16 mouse cellular contexts compared by ENCODE assay signal in the genomic region with DNA sequence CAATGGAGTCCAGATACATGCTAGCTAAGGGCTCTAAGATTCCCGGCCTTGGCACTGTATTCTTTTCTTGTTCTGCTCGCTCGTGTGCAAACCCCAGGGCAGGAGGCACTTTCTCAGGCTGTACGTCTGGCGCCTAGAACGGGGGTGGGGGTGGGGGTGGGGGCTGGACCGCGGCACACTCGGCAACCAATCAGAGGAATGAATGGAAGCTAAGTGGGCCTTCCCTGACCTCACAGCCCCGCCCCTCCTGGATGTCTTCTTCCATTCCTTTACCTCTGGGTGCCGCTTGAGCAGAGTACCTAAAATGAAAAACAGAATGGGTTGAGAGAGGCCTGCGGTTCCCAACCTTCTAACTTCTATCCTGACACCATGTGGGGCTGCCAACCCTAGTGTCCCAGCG. TPM values are rescaled to one million over a fixed set of nuclear protein-coding genes. Genes with fewer than 3 reads are reported as not detected.
DNase-seq lines count a peak whose midpoint lies in the region; ATAC-seq and TF ChIP-seq lines count a peak whose summit lies in the region.
"Had no signal": no experiment of that assay in that cellular context is flagged by ENCODE, and none has a peak within 500 bp of the region (broad histone marks: within the 10 kb centered on the region; RNA-seq: fewer than 3 reads in every experiment).

No protein-coding gene starts in this region.

- H3K9me3 ChIP-seq in forebrain, embryonic 12.5 days: no peaks in the 10 kb centered on the region
- no peaks in the 10 kb centered on the region for H3K9me3 ChIP-seq in forebrain, postnatal 0 days (ENCODE audit: low read length)
- H3K9me3 ChIP-seq in midbrain, embryonic 11.5 days (ENCODE audit: control insufficient read depth, low read length): no peaks in the 10 kb centered on the region
- H3K9me3 ChIP-seq in midbrain, embryonic 15.5 days: no peaks in the 10 kb centered on the region
- H3K9me3 ChIP-seq in forebrain, embryonic 14.5 days (replicated peaks; ENCODE audit: control insufficient read depth, low read length): no peaks in the 10 kb centered on the region
- H3K9me3 ChIP-seq in neural tube, embryonic 12.5 days: no peaks in the 10 kb centered on the region

- H3K4me3 ChIP-seq in forebrain, embryonic 12.5 days (replicated peaks): no peak overlapping the region
- no peak overlapping the region for H3K4me3 ChIP-seq in forebrain, postnatal 0 days (ENCODE audit: low read depth, low read length)
- no peak overlapping the region for H3K4me3 ChIP-seq in midbrain, embryonic 11.5 days (ENCODE audit: low read depth, low read length)
- no peak overlapping the region for H3K4me3 ChIP-seq in midbrain, embryonic 15.5 days
- H3K4me3 ChIP-seq in forebrain, embryonic 14.5 days (ENCODE audit: low read depth, low read length): no peak overlapping the region
- H3K4me3 ChIP-seq in neural tube, embryonic 12.5 days: no peak overlapping the region
- H3K4me3 ChIP-seq: left cerebral cortex, adult 2 months had no signal

- no peaks in the 10 kb centered on the region for H3K36me3 ChIP-seq in forebrain, embryonic 12.5 days (replicated peaks)
- no peaks in the 10 kb centered on the region for H3K36me3 ChIP-seq in forebrain, postnatal 0 days (ENCODE audit: insufficient read depth)
- no peaks in the 10 kb centered on the region for H3K36me3 ChIP-seq in midbrain, embryonic 11.5 days (ENCODE audit: control insufficient read depth, insufficient read depth, low read length)
- no peaks in the 10 kb centered on the region for H3K36me3 ChIP-seq in midbrain, embryonic 15.5 days (replicated peaks)
- no peaks in the 10 kb centered on the region for H3K36me3 ChIP-seq in forebrain, embryonic 14.5 days (ENCODE audit: control insufficient read depth, insufficient read depth, low read length)
- no peaks in the 10 kb centered on the region for H3K36me3 ChIP-seq in neural tube, embryonic 12.5 days

- ATAC-seq in forebrain, embryonic 12.5 days (ENCODE audit: low FRiP score): peak; percentile 37; the same call in 1 of the 2 replicates
- ATAC-seq in forebrain, postnatal 0 days: no peak
- 0 out of 2 replicates have a peak, but pooled peaks have one; percentile 34 for ATAC-seq in midbrain, embryonic 11.5 days (ENCODE audit: low FRiP score)
- no peak for ATAC-seq in midbrain, embryonic 15.5 days (replicated peaks)
- ATAC-seq in forebrain, embryonic 14.5 days: peak; percentile 45; the same call in 1 of the 2 replicates
- ATAC-seq in neural tube, embryonic 12.5 days (ENCODE audit: low FRiP score, low read depth): 0 out of 2 replicates have a peak, but pooled peaks have one; percentile 13

- 0 out of 2 replicates have a peak overlapping the region, but pooled peaks have one; percentile 19 for H3K27ac ChIP-seq in forebrain, embryonic 12.5 days
- H3K27ac ChIP-seq in forebrain, postnatal 0 days (ENCODE audit: low read depth, low read length): no peak overlapping the region
- H3K27ac ChIP-seq in midbrain, embryonic 11.5 days (ENCODE audit: low read depth, low read length): no peak overlapping the region
- H3K27ac ChIP-seq in midbrain, embryonic 15.5 days: no peak overlapping the region
- H3K27ac ChIP-seq in forebrain, embryonic 14.5 days (ENCODE audit: low read depth, low read length): no peak overlapping the region
- no peak overlapping the region for H3K27ac ChIP-seq in neural tube, embryonic 12.5 days
- H3K27ac ChIP-seq: left cerebral cortex, adult 2 months had no signal

- H3K4me1 ChIP-seq in forebrain, embryonic 12.5 days: peaks cover 23% of the 10 kb centered on the region
- peaks cover 4% of the 10 kb centered on the region; the same call in 1 of the 2 replicates for H3K4me1 ChIP-seq in forebrain, postnatal 0 days (ENCODE audit: insufficient read depth)
- H3K4me1 ChIP-seq in midbrain, embryonic 11.5 days (ENCODE audit: control insufficient read depth, insufficient read depth, low read length): peaks cover 17% of the 10 kb centered on the region
- H3K4me1 ChIP-seq in midbrain, embryonic 15.5 days: peaks cover 10% of the 10 kb centered on the region
- peaks cover 6% of the 10 kb centered on the region for H3K4me1 ChIP-seq in forebrain, embryonic 14.5 days (ENCODE audit: control insufficient read depth, insufficient read depth, low read length)
- peaks cover 17% of the 10 kb centered on the region for H3K4me1 ChIP-seq in neural tube, embryonic 12.5 days

- no peak for DNase-seq in forebrain, postnatal 0 days
- peak; percentile 84 for DNase-seq in midbrain, embryonic 11.5 days (ENCODE audit: low spot score, missing footprints)
- DNase-seq in forebrain, embryonic 14.5 days (ENCODE audit: low spot score): no peak
- DNase-seq in cerebellum, adult 9-10 months: no peak
- DNase-seq in spleen, adult 18-20 months: no peak
- DNase-seq: adrenal gland, postnatal 36 days; cerebellum, adult 2 months; kidney, adult 11 months; lung, postnatal 10 days; thymus, postnatal 4 days had no signal

- H3K27me3 ChIP-seq in forebrain, embryonic 12.5 days: peaks cover 11% of the 10 kb centered on the region
- H3K27me3 ChIP-seq in forebrain, postnatal 0 days (ENCODE audit: insufficient read depth, low read length): no peaks in the 10 kb centered on the region
- H3K27me3 ChIP-seq in midbrain, embryonic 11.5 days (ENCODE audit: control insufficient read depth, insufficient read depth, low read length): no peaks in the 10 kb centered on the region
- no peaks in the 10 kb centered on the region for H3K27me3 ChIP-seq in midbrain, embryonic 15.5 days (replicated peaks)
- no peaks in the 10 kb centered on the region for H3K27me3 ChIP-seq in forebrain, embryonic 14.5 days (replicated peaks; ENCODE audit: control insufficient read depth, insufficient read depth, low read length)
- peaks cover 3% of the 10 kb centered on the region; the same call in 1 of the 2 replicates for H3K27me3 ChIP-seq in neural tube, embryonic 12.5 days (replicated peaks)

- no peak for TF ChIP-seq CTCF in forebrain, postnatal 0 days (IDR thresholded peaks at IDR 0.05; ENCODE audit: low read depth)

- no peak overlapping the region for H3K9ac ChIP-seq in forebrain, embryonic 12.5 days
- no peak overlapping the region for H3K9ac ChIP-seq in forebrain, postnatal 0 days
- H3K9ac ChIP-seq in midbrain, embryonic 11.5 days (ENCODE audit: low read length): no peak overlapping the region
- no peak overlapping the region for H3K9ac ChIP-seq in midbrain, embryonic 15.5 days
- no peak overlapping the region for H3K9ac ChIP-seq in forebrain, embryonic 14.5 days (ENCODE audit: low read length)
- H3K9ac ChIP-seq in neural tube, embryonic 12.5 days: no peak overlapping the region

- H3K4me2 ChIP-seq in forebrain, embryonic 12.5 days: peak overlapping the region; percentile 21
- H3K4me2 ChIP-seq in forebrain, postnatal 0 days (ENCODE audit: low read depth): no peak overlapping the region
- no peak overlapping the region for H3K4me2 ChIP-seq in midbrain, embryonic 11.5 days
- H3K4me2 ChIP-seq in midbrain, embryonic 15.5 days: no peak overlapping the region
- H3K4me2 ChIP-seq in forebrain, embryonic 14.5 days (ENCODE audit: low read length): no peak overlapping the region
- H3K4me2 ChIP-seq in neural tube, embryonic 12.5 days (replicated peaks): peak overlapping the region; percentile 31

- 6% methylated on average over 13 of the region's 13 CpGs for WGBS in forebrain, embryonic 12.5 days
- 13% methylated on average over 13 of the region's 13 CpGs for WGBS in forebrain, postnatal 0 days
- 14% methylated on average over 13 of the region's 13 CpGs for WGBS in midbrain, embryonic 11.5 days
- 15% methylated on average over 13 of the region's 13 CpGs for WGBS in midbrain, embryonic 15.5 days
- 8% methylated on average over 13 of the region's 13 CpGs for WGBS in forebrain, embryonic 14.5 days
- WGBS in neural tube, embryonic 12.5 days: 6% methylated on average over 13 of the region's 13 CpGs

RNA-seq across cellular contexts. Expression of a gene that starts 4.8 kb away (rescaled TPM):
- polyA plus RNA-seq in forebrain, embryonic 12.5 days (2016; fragmentation: Nextera tagmentation; extraction: Ambion mirVana): 12.7 and 14.0 TPM in 2 replicates
- 14.9 and 19.9 TPM in 2 replicates for total RNA-seq in forebrain, postnatal 0 days (2014; rRNA removed)
- 11.4 and 14.8 TPM in 2 replicates for polyA plus RNA-seq in forebrain, postnatal 0 days (2015; fragmentation: Nextera tagmentation; extraction: Ambion mirVana)
- polyA plus RNA-seq in midbrain, embryonic 11.5 days (2014; fragmentation: Nextera tagmentation; extraction: Ambion mirVana): 18.0 and 19.7 TPM in 2 replicates
- polyA plus RNA-seq in midbrain, embryonic 15.5 days (2015; fragmentation: Nextera tagmentation; extraction: Ambion mirVana): 14.2 and 16.4 TPM in 2 replicates
- polyA plus RNA-seq in forebrain, embryonic 14.5 days (2014; fragmentation: Nextera tagmentation; extraction: Ambion mirVana): 10.8 and 12.9 TPM in 2 replicates
- 17.0 and 18.7 TPM in 2 replicates for polyA plus RNA-seq in neural tube, embryonic 12.5 days (2016; fragmentation: Nextera tagmentation; extraction: Ambion mirVana)

RNA-seq across cellular contexts. Expression of a gene that starts 11.5 kb away (rescaled TPM):
- 0.24 and 0.49 TPM in 2 replicates for polyA plus RNA-seq in forebrain, embryonic 12.5 days (2016; fragmentation: Nextera tagmentation; extraction: Ambion mirVana)
- total RNA-seq in forebrain, postnatal 0 days (2014; rRNA removed): 0.67 and 1.2 TPM in 2 replicates
- 1.0 and 1.5 TPM in 2 replicates for polyA plus RNA-seq in forebrain, postnatal 0 days (2015; fragmentation: Nextera tagmentation; extraction: Ambion mirVana)
- polyA plus RNA-seq in midbrain, embryonic 11.5 days (2014; fragmentation: Nextera tagmentation; extraction: Ambion mirVana): 0.33 and 0.77 TPM in 2 replicates
- polyA plus RNA-seq in midbrain, embryonic 15.5 days (2015; fragmentation: Nextera tagmentation; extraction: Ambion mirVana): 0.70 and 0.72 TPM in 2 replicates
- polyA plus RNA-seq in forebrain, embryonic 14.5 days (2014; fragmentation: Nextera tagmentation; extraction: Ambion mirVana): 0.29 and 0.37 TPM in 2 replicates
- 0.13 and 0.47 TPM in 2 replicates for polyA plus RNA-seq in neural tube, embryonic 12.5 days (2016; fragmentation: Nextera tagmentation; extraction: Ambion mirVana)

RNA-seq across cellular contexts. Expression of a gene that starts 23.1 kb away (rescaled TPM):
- polyA plus RNA-seq in forebrain, embryonic 12.5 days (2016; fragmentation: Nextera tagmentation; extraction: Ambion mirVana): not detected in 2 replicates
- total RNA-seq in forebrain, postnatal 0 days (2014; rRNA removed): not detected in 2 replicates
- polyA plus RNA-seq in forebrain, postnatal 0 days (2015; fragmentation: Nextera tagmentation; extraction: Ambion mirVana): not detected in 2 replicates
- polyA plus RNA-seq in midbrain, embryonic 11.5 days (2014; fragmentation: Nextera tagmentation; extraction: Ambion mirVana): 0.08 TPM in 1 of 2 replicates, not detected in the other
- not detected in 2 replicates for polyA plus RNA-seq in midbrain, embryonic 15.5 days (2015; fragmentation: Nextera tagmentation; extraction: Ambion mirVana)
- 0.15 TPM in 1 of 2 replicates, not detected in the other for polyA plus RNA-seq in forebrain, embryonic 14.5 days (2014; fragmentation: Nextera tagmentation; extraction: Ambion mirVana)
- polyA plus RNA-seq in neural tube, embryonic 12.5 days (2016; fragmentation: Nextera tagmentation; extraction: Ambion mirVana): 0.42 TPM in 1 of 2 replicates, not detected in the other
- total RNA-seq: adrenal gland, postnatal 36 days; granulocyte monocyte progenitor cell, adult 5-6 weeks; left cerebral cortex, adult 2 months had no signal
- polyA plus RNA-seq: cerebellum, adult 2 months; stomach, embryonic 14.5 days had no signal

RNA-seq across cellular contexts. Expression of a gene that starts 40.2 kb away (rescaled TPM):
- 16.6 and 19.3 TPM in 2 replicates for polyA plus RNA-seq in forebrain, embryonic 12.5 days (2016; fragmentation: Nextera tagmentation; extraction: Ambion mirVana)
- total RNA-seq in forebrain, postnatal 0 days (2014; rRNA removed): 6.8 and 12.1 TPM in 2 replicates
- 13.2 and 13.6 TPM in 2 replicates for polyA plus RNA-seq in forebrain, postnatal 0 days (2015; fragmentation: Nextera tagmentation; extraction: Ambion mirVana)
- 19.0 and 19.2 TPM in 2 replicates for polyA plus RNA-seq in midbrain, embryonic 11.5 days (2014; fragmentation: Nextera tagmentation; extraction: Ambion mirVana)
- polyA plus RNA-seq in midbrain, embryonic 15.5 days (2015; fragmentation: Nextera tagmentation; extraction: Ambion mirVana): 11.6 and 14.6 TPM in 2 replicates
- 14.2 and 16.2 TPM in 2 replicates for polyA plus RNA-seq in forebrain, embryonic 14.5 days (2014; fragmentation: Nextera tagmentation; extraction: Ambion mirVana)
- polyA plus RNA-seq in neural tube, embryonic 12.5 days (2016; fragmentation: Nextera tagmentation; extraction: Ambion mirVana): 22.7 and 23.3 TPM in 2 replicates

Comparison
In these comparisons a context has a peak if more than half of its experiments do, and no peak if none do; other contexts are left out.
1. ATAC-seq: peak in forebrain, embryonic 12.5 days (single experiment), midbrain, embryonic 11.5 days (single experiment), forebrain, embryonic 14.5 days (single experiment) and neural tube, embryonic 12.5 days (single experiment); none in forebrain, postnatal 0 days (single experiment) and midbrain, embryonic 15.5 days (single experiment).
2. H3K4me2 ChIP-seq: peak in forebrain, embryonic 12.5 days (single experiment) and neural tube, embryonic 12.5 days (single experiment); none in forebrain, postnatal 0 days (single experiment), midbrain, embryonic 11.5 days (single experiment), midbrain, embryonic 15.5 days (single experiment) and forebrain, embryonic 14.5 days (single experiment).